Mouse (Mus musculus) olfactory bulb, adult 2 months (tissue): ENCODE measurements around the gene Tmem150c. TPM values are rescaled to one million over a fixed set of nuclear protein-coding genes. Genes with fewer than 3 reads are reported as not detected.

Experiments used
- H3K27ac ChIP-seq: fragments of 200-500 bp; 2 replicates; pipeline ENCODE4 v1.5.1; 2012; ENCODE audit warnings: low read depth, low read length; ENCODE audit not compliant: insufficient read depth
- H3K4me1 ChIP-seq: fragments of 200-500 bp; 2 replicates; pipeline ENCODE4 v1.6.1; 2012; ENCODE audit warnings: low read length; ENCODE audit not compliant: control insufficient read depth, insufficient read depth
- H3K4me3 ChIP-seq: fragments of 200-500 bp; 2 replicates; pipeline ENCODE4 v1.5.1; 2012; ENCODE audit warnings: mild to moderate bottlenecking, low read depth, low read length, moderate library complexity; ENCODE audit not compliant: insufficient read depth
- CTCF ChIP-seq: fragments of 200-500 bp; IDR thresholded peaks from 2 replicates; pipeline ENCODE4 v1.5.1; 2012; ENCODE audit warnings: low read depth, mild to moderate bottlenecking, low read length, moderate library complexity; ENCODE audit not compliant: insufficient read depth
- POLR2A ChIP-seq: fragments of 200-500 bp; IDR thresholded peaks from 2 replicates; pipeline ENCODE4 v1.6.1; 2012; ENCODE audit warnings: mild to moderate bottlenecking, low read depth, low read length, moderate library complexity; ENCODE audit not compliant: insufficient read depth
- WGBS: fragments of 180-500 bp; shearing (Covaris S2); methylation state at CpG from one replicate; pipeline ENCODE4 v1.1.7; 2018; 5-methylcytosine and 5-hydroxymethylcytosine counted together
- polyA plus RNA-seq: library from polyadenylated mRNA; stranded (reverse); fragments of >200 nt; gene quantifications from 2 replicates; pipeline ENCODE4 v1.2.4, GENCODE M21; 2012; ENCODE audit warnings: low replicate concordance; ENCODE audit not compliant: missing spikeins, insufficient read depth, insufficient read length

The Tmem150c gene
- polyA plus RNA-seq, 1 experiment, result not detected

DNA sequence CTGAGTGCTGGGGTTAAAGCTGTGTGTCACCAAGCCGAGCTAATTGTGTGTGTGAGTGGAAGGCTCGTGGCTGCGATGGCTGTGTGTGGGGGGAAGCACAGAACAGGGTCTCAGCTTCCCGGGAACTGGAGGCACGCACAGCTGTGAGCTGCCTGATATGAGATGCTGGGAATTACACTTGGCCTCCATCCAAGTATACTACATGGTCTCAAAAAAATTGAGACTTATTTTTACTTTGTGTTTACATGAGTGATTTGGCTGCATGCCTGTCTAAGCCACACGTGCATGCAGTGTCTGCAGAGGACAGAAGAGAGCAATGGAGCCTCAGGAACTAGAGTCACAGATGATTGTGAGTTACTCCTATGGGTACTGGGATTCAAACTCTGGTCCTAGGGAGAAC is 129.5 kb downstream of the Tmem150c start:
- WGBS, result 5% methylated on average over 6 of the region's 6 CpGs
- Histone ChIP-seq H3K4me3 (no peak overlapping the region), H3K27ac (no peak overlapping the region), H3K4me1 (0 out of 2 replicates have a peak, but pooled peaks cover 2% of the 10 kb centered on the region)
- TF ChIP-seq POLR2A (no peak), CTCF (no peak)

Other genes starting within 250 kb of the Tmem150c start
- gene Hnrnpd, start 180.9 kb downstream of the Tmem150c start, polyA plus RNA-seq, result 775 TPM in 1 of 2 replicates, not detected in the other
- gene 4930524J08Rik, start 180.7 kb downstream of the Tmem150c start, polyA plus RNA-seq, result not detected in 2 replicates
- 543 TPM in 1 of 2 replicates, not detected in the other for gene Hnrnpdl, start 120.1 kb downstream of the Tmem150c start, polyA plus RNA-seq
- not detected in 2 replicates for gene Enoph1, start 119.8 kb downstream of the Tmem150c start, polyA plus RNA-seq